Mouse (Mus musculus): ENCODE data around the gene Sfrp4. TPM values are rescaled to one million over a fixed set of nuclear protein-coding genes. Genes with fewer than 3 reads are reported as not detected.

Sfrp4 gene
- polyA plus RNA-seq (2012; rRNA removed): 0.76 and 0.87 TPM in 2 replicates

GRCm38 (mm10) chr13:19622573-19623227, at the start of gene Sfrp4:
TSS of gene Sfrp4 (plus strand) at chr13:19623104.

GRCm38 (mm10) chr13:19619216-19619927, 3.5 kb upstream of the Sfrp4 start, which contains the start of gene Epdr1:
TSS of gene Epdr1 (minus strand) at chr13:19619927.

Other genes starting within 250 kb of the Sfrp4 start
- 12.0 and 14.1 TPM in 2 replicates for gene Stard3nl, start 227.3 kb upstream of the Sfrp4 start, polyA plus RNA-seq (2012; rRNA removed)
- 8.8 and 9.6 TPM in 2 replicates for gene Epdr1, start 3.2 kb upstream of the Sfrp4 start, polyA plus RNA-seq (2012; rRNA removed)
- not detected in 2 replicates for gene Nme8, start 74.7 kb downstream of the Sfrp4 start, polyA plus RNA-seq (2012; rRNA removed)
- gene Gpr141, start 201.2 kb downstream of the Sfrp4 start, polyA plus RNA-seq (2012; rRNA removed): 0.46 and 0.91 TPM in 2 replicates